Mouse (Mus musculus) liver, postnatal 0 days (tissue): ENCODE measurements around the gene Atp5g1.

Source experiments
- CTCF ChIP-seq: sonication (generic); IDR thresholded peaks from 2 replicates; pipeline ENCODE4 v1.5.1; 2016; ENCODE audit warnings: antibody characterized with exemption, low read depth
- EP300 ChIP-seq: IDR thresholded peaks from 2 replicates; pipeline ENCODE4 v1.6.1; 2016; ENCODE audit warnings: antibody characterized with exemption, low read depth, mild to moderate bottlenecking

GRCm38 (mm10) chr11:96076221-96077105 is 993 bp upstream of the Atp5g1 start:
- TF ChIP-seq EP300 (no peak), CTCF (no peak)
